Mouse (Mus musculus): ENCODE data around the gene Prkcd. TPM values are rescaled to one million over a fixed set of nuclear protein-coding genes. Genes with fewer than 3 reads are reported as not detected.
A peak's percentile ranks its signal among the peaks of the same experiment; 100 is the strongest.

The Prkcd gene
- polyA plus RNA-seq, 1 experiment from 2014 or later: 54.0 TPM

GRCm38 (mm10) chr14:30618746-30619275, 7.2 kb downstream of the Prkcd start:
- Histone ChIP-seq H3K27ac (ENCODE audit: low read depth) (no peak overlapping the region), H3K9ac (no peak overlapping the region), H3K4me3 (ENCODE audit: low read depth, low read length) (no peak overlapping the region), H3K27me3 (ENCODE audit: insufficient read depth, low read length) (no peaks in the 10 kb centered on the region), H3K36me3 (ENCODE audit: insufficient read depth) (0 out of 2 replicates have a peak, but pooled peaks cover 4% of the 10 kb centered on the region), H3K9me3 (ENCODE audit: low read depth, low read length) (no peaks in the 10 kb centered on the region), H3K4me1 (ENCODE audit: insufficient read depth) (no peaks in the 10 kb centered on the region), H3K4me2 (no peak overlapping the region)
- no peak for DNase-seq
- WGBS: 90% methylated on average over 2 of the region's 2 CpGs
- TF ChIP-seq CTCF (IDR thresholded peaks at IDR 0.05; ENCODE audit: low read depth): no peak
- no peak for ATAC-seq (ENCODE audit: insufficient read depth)

- 63% methylated on average over 2 of the region's 2 CpGs for WGBS
Measured at GRCm38 (mm10) chr14:30616751-30617150, 9.3 kb downstream of the Prkcd start.

GRCm38 (mm10) chr14:30612962-30613715, 12.9 kb downstream of the Prkcd start:
- Histone ChIP-seq H3K9ac (no peak overlapping the region), H3K4me2 (no peak overlapping the region), H3K9me3 (ENCODE audit: low read depth, low read length) (no peaks in the 10 kb centered on the region), H3K4me1 (ENCODE audit: insufficient read depth) (0 out of 2 replicates have a peak, but pooled peaks cover 3% of the 10 kb centered on the region), H3K27ac (ENCODE audit: low read depth) (no peak overlapping the region), H3K36me3 (ENCODE audit: insufficient read depth) (0 out of 2 replicates have a peak, but pooled peaks cover 14% of the 10 kb centered on the region), H3K27me3 (ENCODE audit: insufficient read depth, low read length) (no peaks in the 10 kb centered on the region), H3K4me3 (ENCODE audit: low read depth, low read length) (no peak overlapping the region)
- no peak for ATAC-seq (ENCODE audit: insufficient read depth)
- no peak for TF ChIP-seq CTCF (IDR thresholded peaks at IDR 0.05; ENCODE audit: low read depth)
- DNase-seq: no peak
- WGBS: 78% methylated on average over 2 of the region's 2 CpGs

More at GRCm38 (mm10) chr14:30616751-30617150, 9.3 kb downstream of the Prkcd start:
- no peak overlapping the region for H3K27ac ChIP-seq (ENCODE audit: low read depth)
- no peaks in the 10 kb centered on the region for H3K9me3 ChIP-seq (ENCODE audit: low read depth, low read length)
- H3K4me3 ChIP-seq (ENCODE audit: low read depth, low read length): no peak overlapping the region
- TF ChIP-seq CTCF (IDR thresholded peaks at IDR 0.05; ENCODE audit: low read depth): no peak
- H3K36me3 ChIP-seq (ENCODE audit: insufficient read depth): 0 out of 2 replicates have a peak, but pooled peaks cover 4% of the 10 kb centered on the region
- H3K27me3 ChIP-seq (ENCODE audit: insufficient read depth, low read length): no peaks in the 10 kb centered on the region
- H3K4me2 ChIP-seq: no peak overlapping the region
- ATAC-seq (ENCODE audit: insufficient read depth) (no peak), DNase-seq (no peak)
- no peak overlapping the region for H3K9ac ChIP-seq
- no peaks in the 10 kb centered on the region for H3K4me1 ChIP-seq (ENCODE audit: insufficient read depth)

- Histone ChIP-seq H3K27ac (ENCODE audit: low read depth) (no peak overlapping the region), H3K9ac (no peak overlapping the region), H3K4me3 (ENCODE audit: low read depth, low read length) (no peak overlapping the region), H3K4me2 (no peak overlapping the region), H3K9me3 (ENCODE audit: low read depth, low read length) (no peaks in the 10 kb centered on the region), H3K36me3 (ENCODE audit: insufficient read depth) (0 out of 2 replicates have a peak, but pooled peaks cover 16% of the 10 kb centered on the region), H3K27me3 (ENCODE audit: insufficient read depth, low read length) (no peaks in the 10 kb centered on the region), H3K4me1 (ENCODE audit: insufficient read depth) (0 out of 2 replicates have a peak, but pooled peaks cover 3% of the 10 kb centered on the region)
- TF ChIP-seq CTCF (IDR thresholded peaks at IDR 0.05; ENCODE audit: low read depth): peak; percentile 90
- DNase-seq: peak; percentile 79
- ATAC-seq (ENCODE audit: insufficient read depth): peak; percentile 36; the same call in 1 of the 2 replicates
- WGBS: 20% methylated on average over 7 of the region's 7 CpGs
Measured at GRCm38 (mm10) chr14:30612523-30612922, 13.5 kb downstream of the Prkcd start.

GRCm38 (mm10) chr14:30610940-30611339, 15.1 kb downstream of the Prkcd start:
- no peak for DNase-seq
- WGBS: 74% methylated on average over 3 of the region's 3 CpGs
- no peak overlapping the region for H3K4me2 ChIP-seq

GRCm38 (mm10) chr14:30610304-30610703, 15.7 kb downstream of the Prkcd start:
- no peak overlapping the region for H3K27ac ChIP-seq (ENCODE audit: low read depth)
- H3K4me2 ChIP-seq: no peak overlapping the region
- no peak for TF ChIP-seq CTCF (IDR thresholded peaks at IDR 0.05; ENCODE audit: low read depth)
- no peaks in the 10 kb centered on the region for H3K27me3 ChIP-seq (ENCODE audit: insufficient read depth, low read length)
- H3K4me1 ChIP-seq (ENCODE audit: insufficient read depth): 0 out of 2 replicates have a peak, but pooled peaks cover 3% of the 10 kb centered on the region
- H3K36me3 ChIP-seq (ENCODE audit: insufficient read depth): peaks cover 33% of the 10 kb centered on the region; the same call in 1 of the 2 replicates
- DNase-seq (no peak), ATAC-seq (ENCODE audit: insufficient read depth) (no peak)
- no peak overlapping the region for H3K4me3 ChIP-seq (ENCODE audit: low read depth, low read length)
- H3K9me3 ChIP-seq (ENCODE audit: low read depth, low read length): no peaks in the 10 kb centered on the region
- 46% methylated on average over 2 of the region's 2 CpGs for WGBS
- no peak overlapping the region for H3K9ac ChIP-seq

More at GRCm38 (mm10) chr14:30610940-30611339, 15.1 kb downstream of the Prkcd start:
- Histone ChIP-seq H3K4me3 (ENCODE audit: low read depth, low read length) (no peak overlapping the region), H3K4me1 (ENCODE audit: insufficient read depth) (0 out of 2 replicates have a peak, but pooled peaks cover 3% of the 10 kb centered on the region), H3K27ac (ENCODE audit: low read depth) (no peak overlapping the region), H3K36me3 (ENCODE audit: insufficient read depth) (peaks cover 28% of the 10 kb centered on the region; the same call in 1 of the 2 replicates), H3K9ac (no peak overlapping the region), H3K27me3 (ENCODE audit: insufficient read depth, low read length) (no peaks in the 10 kb centered on the region), H3K9me3 (ENCODE audit: low read depth, low read length) (no peaks in the 10 kb centered on the region)
- no peak for TF ChIP-seq CTCF (IDR thresholded peaks at IDR 0.05; ENCODE audit: low read depth)
- ATAC-seq (ENCODE audit: insufficient read depth): no peak

- DNase-seq (no peak), ATAC-seq (ENCODE audit: insufficient read depth) (no peak)
- WGBS: 92% methylated on average over 3 of the region's 3 CpGs
- Histone ChIP-seq H3K27ac (ENCODE audit: low read depth) (no peak overlapping the region), H3K4me3 (ENCODE audit: low read depth, low read length) (no peak overlapping the region), H3K4me1 (ENCODE audit: insufficient read depth) (0 out of 2 replicates have a peak, but pooled peaks cover 3% of the 10 kb centered on the region), H3K4me2 (no peak overlapping the region), H3K36me3 (ENCODE audit: insufficient read depth) (peaks cover 35% of the 10 kb centered on the region; the same call in 1 of the 2 replicates), H3K9me3 (ENCODE audit: low read depth, low read length) (no peaks in the 10 kb centered on the region), H3K9ac (no peak overlapping the region), H3K27me3 (ENCODE audit: insufficient read depth, low read length) (no peaks in the 10 kb centered on the region)
- TF ChIP-seq CTCF (IDR thresholded peaks at IDR 0.05; ENCODE audit: low read depth): no peak
Measured at GRCm38 (mm10) chr14:30609499-30609898, 16.5 kb downstream of the Prkcd start.
